Mouse (Mus musculus) layer of hippocampus, adult 11-12 months (tissue): Measurements from ENCODE around the gene Olfr1385.
"Not testable (repeated sequence)": the region's sequence is repeated elsewhere in the genome, so short reads cannot be mapped to it uniquely, and the experiment has no call there.

Source experiments
- DNase-seq: peaks from one replicate; pipeline ENCODE4 v3.0.0; 2022; ENCODE audit warnings: low spot score

Gene Olfr1385

DNA sequence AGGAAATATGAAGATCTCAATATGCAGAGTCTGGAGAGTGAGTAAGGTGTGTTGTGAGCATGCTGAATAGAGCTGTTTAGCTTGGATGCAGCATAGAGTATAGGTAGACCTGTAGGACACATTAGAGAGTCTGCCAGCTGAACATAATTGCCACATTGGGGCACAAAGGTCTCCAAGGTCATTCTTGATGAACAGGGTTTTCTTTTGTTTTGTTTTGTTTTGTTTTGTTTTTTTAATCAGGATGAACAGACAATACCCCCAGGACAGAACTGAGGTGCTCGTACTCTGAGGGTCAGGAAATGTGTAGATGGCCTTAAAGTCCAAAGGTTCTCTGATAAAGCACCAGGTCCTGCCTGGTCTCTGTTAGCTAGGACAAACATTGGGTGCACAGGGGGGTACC lies at the start of gene Olfr1385:
Olfr1385 (plus strand) TSS at position 301 of the 400 bp plus-strand sequence.
- DNase-seq, result not testable (repeated sequence)

DNA sequence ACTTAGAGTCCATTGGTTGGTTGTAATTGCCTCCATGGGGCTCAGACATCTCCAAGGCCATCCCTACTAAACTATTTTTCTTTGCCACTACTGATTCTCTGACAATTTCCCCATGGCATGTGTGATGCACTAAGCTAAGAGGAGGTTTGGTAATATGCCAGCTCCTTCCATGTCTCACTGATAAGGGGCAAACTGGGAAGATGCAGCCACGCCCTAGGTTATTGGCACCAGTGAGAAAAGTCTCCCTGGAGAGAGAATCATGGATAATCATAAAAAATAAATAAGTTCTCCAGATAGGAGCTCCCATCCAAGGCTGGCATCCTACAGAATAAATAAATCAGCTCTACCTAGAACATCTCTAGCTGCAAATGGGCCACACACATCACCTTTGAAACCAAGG lies 33.8 kb upstream of the Olfr1385 start, which contains the start of gene Olfr1387:
Olfr1387 (plus strand) TSS at position 301 of the 400 bp plus-strand sequence.
- no peak for DNase-seq

DNA sequence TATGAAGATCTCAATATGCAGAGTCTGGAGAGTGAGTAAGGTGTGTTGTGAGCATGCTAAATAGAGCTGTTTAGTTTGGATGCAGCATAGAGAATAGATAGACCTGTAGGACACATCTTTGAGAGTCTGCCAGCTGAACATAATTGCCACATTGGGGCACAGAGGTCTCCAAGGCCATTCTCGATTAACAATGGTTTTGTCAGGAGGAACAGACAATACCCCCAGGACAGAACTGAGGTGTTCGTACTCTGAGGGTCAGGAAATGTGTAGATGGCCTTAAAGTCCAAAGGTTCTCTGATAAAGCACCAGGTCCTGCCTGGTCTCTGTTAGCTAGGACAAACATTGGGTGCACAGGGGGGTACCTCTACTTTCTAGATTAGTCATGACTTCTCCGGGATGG lies 24.1 kb upstream of the Olfr1385 start, which contains the start of gene Olfr1386:
Olfr1386 (plus strand) TSS at position 301 of the 400 bp plus-strand sequence.
- DNase-seq, result not testable (repeated sequence)

DNA sequence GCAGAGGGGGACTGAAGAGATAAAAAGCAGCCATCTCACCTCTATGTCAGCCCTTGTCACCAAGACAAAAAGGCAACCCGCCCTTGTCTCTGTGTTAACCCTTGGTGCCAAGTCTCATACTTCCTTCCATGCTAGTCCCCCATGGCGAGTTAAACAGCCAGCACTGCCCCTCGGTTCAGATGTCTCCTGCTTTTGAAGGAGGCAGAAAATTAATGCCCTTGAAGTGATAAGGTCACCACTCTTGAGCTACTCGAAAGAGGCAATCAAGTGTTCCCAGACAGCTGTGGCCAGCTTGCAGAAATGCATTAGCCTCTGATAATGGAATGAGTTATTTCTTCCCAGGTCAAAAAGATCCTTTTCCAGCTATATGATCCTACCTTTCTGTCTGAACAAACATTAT lies 2.9 kb upstream of the Olfr1385 start:
- DNase-seq, result no peak

DNA sequence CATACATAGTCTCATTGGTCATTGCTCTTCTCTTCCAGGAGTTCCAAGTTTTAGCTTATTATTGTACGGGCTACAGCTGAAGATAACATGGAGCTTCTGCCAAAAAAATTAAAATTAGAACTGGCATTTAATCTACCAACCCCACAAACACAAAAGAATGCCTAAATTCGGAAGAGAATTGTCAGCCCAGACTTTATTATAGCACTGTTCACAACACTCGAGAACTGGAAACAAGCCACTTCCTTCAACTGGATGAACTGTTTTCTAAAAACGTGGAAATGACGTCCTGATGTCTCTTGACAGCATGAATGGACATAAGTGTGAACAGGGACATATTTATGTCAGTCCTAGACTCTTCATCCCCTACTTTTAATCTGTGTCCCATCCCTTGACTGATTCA lies 29.2 kb downstream of the Olfr1385 start:
- DNase-seq, result no peak

DNA sequence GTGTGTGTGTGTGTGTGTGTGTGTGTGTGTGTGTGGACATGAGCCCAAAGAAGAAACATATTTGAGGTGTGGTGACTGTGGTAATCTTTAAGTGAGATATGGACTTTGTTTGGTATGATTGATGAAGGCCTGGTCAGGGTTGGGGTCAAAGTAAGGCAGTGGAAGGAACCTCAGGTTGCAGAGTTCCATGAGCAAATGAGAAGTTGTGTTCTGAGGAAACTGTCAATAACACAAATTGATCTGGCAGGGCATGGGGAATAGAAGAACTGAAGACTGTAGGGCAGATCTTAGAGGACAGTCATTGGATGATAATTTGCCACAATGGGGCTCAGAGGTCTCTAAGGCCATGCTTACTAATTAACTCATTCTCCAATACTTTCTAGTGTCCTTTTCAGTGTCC lies 30.5 kb downstream of the Olfr1385 start, which contains the start of gene Olfr1383:
Olfr1383 (plus strand) TSS at position 301 of the 400 bp plus-strand sequence.
- DNase-seq, result no peak

DNA sequence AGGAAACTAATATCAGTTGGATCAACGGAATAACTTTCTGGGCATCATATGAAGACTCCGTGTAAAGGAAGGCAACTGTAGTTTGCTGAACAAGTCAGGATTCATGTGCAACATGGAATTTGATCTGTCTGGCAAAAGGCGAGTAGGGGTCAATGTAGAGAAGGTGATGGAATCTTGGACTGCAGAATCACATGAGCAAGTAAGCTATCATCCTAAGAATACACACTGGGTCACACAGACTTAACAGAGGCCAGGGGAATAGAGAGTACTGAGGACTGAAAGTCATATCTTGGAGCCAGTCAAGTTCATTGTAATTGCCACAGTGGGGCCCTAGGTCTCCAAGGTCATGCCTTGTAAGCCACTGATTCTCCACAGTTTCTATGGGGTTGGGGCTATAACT lies 39.1 kb downstream of the Olfr1385 start, which contains the start of gene Olfr1382:
Olfr1382 (plus strand) TSS at position 301 of the 400 bp plus-strand sequence.
- no peak for DNase-seq

DNA sequence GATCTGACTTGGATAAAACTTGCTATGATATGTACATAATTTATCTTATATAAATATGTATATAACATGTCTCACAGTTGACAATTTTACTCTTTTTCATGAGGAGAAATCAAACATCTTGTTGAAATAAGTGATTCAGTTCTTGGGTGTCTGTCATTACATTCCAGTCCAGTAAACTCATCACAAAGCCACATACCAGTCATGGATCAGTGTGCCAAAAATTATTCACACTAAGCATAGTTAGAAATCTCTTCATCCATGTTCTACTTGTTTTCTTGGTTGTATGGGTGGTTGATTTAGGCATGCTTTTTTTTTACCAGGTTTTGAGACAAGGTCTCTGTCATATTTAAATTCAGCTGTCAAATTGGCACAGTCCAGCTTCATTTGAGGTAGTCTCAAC lies 43.9 kb downstream of the Olfr1385 start:
- DNase-seq, result no peak

DNA sequence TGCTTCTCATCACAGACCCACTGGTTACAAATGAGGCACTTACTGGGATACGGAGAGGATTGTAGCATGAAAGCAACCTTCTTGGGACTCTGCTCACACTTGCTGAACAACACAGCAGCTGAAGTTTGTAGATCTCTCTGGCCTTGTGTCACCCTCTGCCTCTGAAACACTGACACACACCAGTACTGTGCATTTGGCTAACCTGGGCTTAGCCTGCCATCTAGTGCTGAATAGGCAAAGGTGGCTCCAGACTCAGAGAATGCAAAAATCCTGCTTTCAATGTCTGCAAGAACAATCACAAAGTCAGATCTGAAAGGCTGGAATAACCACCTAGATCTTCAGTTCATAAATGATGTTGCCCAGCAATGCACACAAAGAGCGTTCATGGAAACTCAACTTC lies 47.8 kb downstream of the Olfr1385 start:
- peak; percentile 15 for DNase-seq

DNA sequence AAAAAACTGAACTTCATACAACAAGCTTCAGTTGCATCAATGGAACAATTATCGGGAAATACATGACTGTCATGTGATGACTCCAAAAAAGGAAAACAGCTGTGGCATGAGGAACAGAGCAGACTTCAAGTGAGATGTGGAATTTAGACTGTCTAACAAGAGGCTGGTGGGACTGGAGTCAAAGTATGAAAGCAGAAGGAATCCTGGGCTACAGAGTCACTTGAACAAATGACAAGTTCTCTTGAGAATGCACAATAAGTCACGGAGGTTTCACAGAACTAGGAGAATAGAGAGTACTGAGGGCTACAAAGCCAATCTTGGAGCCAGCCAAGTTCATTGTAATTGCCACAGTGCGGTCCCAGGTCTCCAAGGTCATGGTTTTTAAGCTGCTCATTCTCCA lies 54.3 kb downstream of the Olfr1385 start, which contains the start of gene Olfr1381:
Olfr1381 (plus strand) TSS at position 301 of the 400 bp plus-strand sequence.
- not testable (repeated sequence) for DNase-seq
